Mouse (Mus musculus) lung, postnatal 0 days (tissue): Measurements from ENCODE around the gene 1700061G19Rik. TPM values are rescaled to one million over a fixed set of nuclear protein-coding genes. Genes with fewer than 3 reads are reported as not detected.
A peak's percentile ranks its signal among the peaks of the same experiment; 100 is the strongest.
"Not testable (repeated sequence)": the region's sequence is repeated elsewhere in the genome, so short reads cannot be mapped to it uniquely, and the experiment has no call there.

Source experiments
- ATAC-seq: fragments of 200-750 bp; cut with Nextera tagmentation; 2 replicates; pipeline ENCODE4 v1.8.0; 2017; ENCODE audit warnings: moderate library complexity
- DNase-seq: peaks from one replicate; pipeline ENCODE4 v3.0.0-alpha.2; 2016; ENCODE audit warnings: low spot score
- H3K27ac ChIP-seq: fragments of 300-500 bp; sonication (generic); 2 replicates; pipeline ENCODE4 v1.5.1; 2014; ENCODE audit warnings: antibody characterized with exemption, mild to moderate bottlenecking, low read length, mixed read lengths
- H3K27me3 ChIP-seq: fragments of 300-500 bp; sonication (generic); replicated peaks from 2 replicates; pipeline ENCODE4 v1.6.1; 2014; ENCODE audit warnings: low read length, mixed read lengths; ENCODE audit not compliant: insufficient read depth
- H3K36me3 ChIP-seq: fragments of 300-500 bp; sonication (generic); 2 replicates; pipeline ENCODE4 v1.6.1; 2014; ENCODE audit warnings: low read length, mixed read lengths; ENCODE audit not compliant: insufficient read depth
- H3K4me1 ChIP-seq: fragments of 300-500 bp; sonication (generic); 2 replicates; pipeline ENCODE4 v1.6.1; 2014; ENCODE audit warnings: antibody characterized with exemption, low read depth, low read length, mixed read lengths; ENCODE audit not compliant: insufficient read depth
- H3K4me2 ChIP-seq: fragments of 300-500 bp; sonication (generic); replicated peaks from 2 replicates; pipeline ENCODE4 v1.6.1; 2014; ENCODE audit warnings: low read depth, mild to moderate bottlenecking, low read length, moderate library complexity, mixed read lengths
- H3K4me3 ChIP-seq: fragments of 300-500 bp; sonication (generic); 2 replicates; pipeline ENCODE4 v1.5.1; 2014; ENCODE audit warnings: low read depth, low read length
- H3K9ac ChIP-seq: fragments of 300-500 bp; sonication (generic); replicated peaks from 2 replicates; pipeline ENCODE4 v1.6.1; 2014; ENCODE audit warnings: low read depth, mild to moderate bottlenecking
- H3K9me3 ChIP-seq: fragments of 300-500 bp; sonication (generic); 2 replicates; pipeline ENCODE4 v1.6.1; 2016; ENCODE audit warnings: low read length, mixed read lengths
- CTCF ChIP-seq: IDR thresholded peaks from 2 replicates; pipeline ENCODE4 v1.5.1; 2016; ENCODE audit warnings: antibody characterized with exemption, mild to moderate bottlenecking
- EP300 ChIP-seq: IDR thresholded peaks from 2 replicates; pipeline ENCODE4 v1.6.1; 2016; ENCODE audit warnings: antibody characterized with exemption, mild to moderate bottlenecking, control low read depth
- WGBS: fragments of 180-500 bp; shearing (Covaris S2); extraction: QIAGEN DNeasy Blood & Tissue Kit; methylation state at CpG from one replicate; pipeline ENCODE4 v1.1.7; 2014; 5-methylcytosine and 5-hydroxymethylcytosine counted together
- polyA plus RNA-seq: library from polyadenylated mRNA; unstranded; fragments of >200 nt; fragmentation: Nextera tagmentation; extraction: Ambion mirVana; gene quantifications from 2 replicates; pipeline ENCODE4 v1.2.1, GENCODE M21; 2015

1700061G19Rik gene
- polyA plus RNA-seq, 1 experiment from 2014 or later = 0.23 TPM

DNA sequence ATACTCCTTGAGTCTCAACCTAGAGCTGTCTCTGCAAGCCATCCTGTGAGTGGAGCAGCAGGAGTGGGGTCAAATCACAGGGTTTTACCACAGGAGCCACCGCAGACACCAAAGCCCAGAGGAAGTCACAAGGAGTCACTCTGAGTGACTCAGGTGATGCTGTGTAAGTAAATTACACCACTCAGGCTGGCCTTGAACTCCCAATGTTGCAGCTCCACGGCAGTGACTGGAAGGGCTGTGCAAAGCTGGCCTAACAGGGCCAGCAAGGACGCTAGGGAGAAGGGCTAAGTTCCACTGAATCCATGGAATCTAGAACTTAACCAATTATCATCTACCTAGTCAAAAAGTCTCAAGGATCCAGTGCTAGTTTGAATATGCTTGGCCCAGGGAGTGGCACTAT is 30.9 kb downstream of the 1700061G19Rik start:
- H3K4me1 ChIP-seq = peaks cover 19% of the 10 kb centered on the region
- no peaks in the 10 kb centered on the region for H3K27me3 ChIP-seq
- peak overlapping the region; percentile 77 for H3K27ac ChIP-seq
- no peak for ATAC-seq
- TF ChIP-seq EP300 (no peak), CTCF (no peak)
- no peaks in the 10 kb centered on the region for H3K9me3 ChIP-seq
- DNase-seq = no peak
- no peak overlapping the region for H3K4me2 ChIP-seq
- no peak overlapping the region for H3K4me3 ChIP-seq
- WGBS = 74% methylated on average over 3 of the region's 3 CpGs
- no peak overlapping the region for H3K9ac ChIP-seq
- 0 out of 2 replicates have a peak, but pooled peaks cover 6% of the 10 kb centered on the region for H3K36me3 ChIP-seq

- no peak overlapping the region for H3K4me2 ChIP-seq
- no peak overlapping the region for H3K4me3 ChIP-seq
- no peaks in the 10 kb centered on the region for H3K36me3 ChIP-seq
- H3K4me1 ChIP-seq = peaks cover 19% of the 10 kb centered on the region
- ATAC-seq = peak; percentile 93
- peak; percentile 90 for DNase-seq
- no peak overlapping the region for H3K9ac ChIP-seq
- H3K9me3 ChIP-seq = no peaks in the 10 kb centered on the region
- no peaks in the 10 kb centered on the region for H3K27me3 ChIP-seq
- TF ChIP-seq CTCF = peak; percentile 23; the same call in 1 of the 2 replicates
- TF ChIP-seq EP300 = peak; percentile 77
- peak overlapping the region; percentile 77 for H3K27ac ChIP-seq
- 48% methylated on average over 5 of the region's 5 CpGs for WGBS
These were observed 31.8 kb downstream of the 1700061G19Rik start for GRCm38 (mm10) chr17:56907096-56907495.

DNA sequence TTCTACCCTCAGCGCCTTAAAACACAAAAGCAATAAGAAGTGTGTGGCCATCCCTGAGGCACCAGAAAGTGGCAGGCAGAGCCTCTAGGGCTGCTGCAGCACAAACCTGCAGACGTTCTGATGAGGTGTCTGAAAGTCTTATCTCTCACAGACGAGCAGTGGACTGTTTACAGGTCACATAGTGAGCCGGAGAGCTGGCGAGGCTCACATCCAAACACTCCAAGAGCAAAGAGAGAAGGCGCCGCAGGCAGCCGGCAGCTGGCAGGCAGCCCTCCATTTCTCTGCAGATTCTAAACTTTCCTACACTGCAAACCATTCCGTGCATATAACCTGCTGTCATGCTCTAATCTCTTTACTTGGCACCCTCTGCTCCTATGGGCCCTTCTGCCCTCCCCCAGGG is 32.6 kb downstream of the 1700061G19Rik start:
- Histone ChIP-seq H3K4me2 (no peak overlapping the region), H3K9me3 (no peaks in the 10 kb centered on the region), H3K4me1 (peaks cover 19% of the 10 kb centered on the region), H3K27ac (peak overlapping the region; percentile 77), H3K36me3 (no peaks in the 10 kb centered on the region), H3K27me3 (no peaks in the 10 kb centered on the region), H3K9ac (no peak overlapping the region), H3K4me3 (no peak overlapping the region)
- peak; percentile 41 for DNase-seq
- WGBS = 17% methylated on average over 9 of the region's 9 CpGs
- TF ChIP-seq EP300 (no peak), CTCF (no peak)
- peak; percentile 25 for ATAC-seq

GRCm38 (mm10) chr17:56909764-56910163 is 34.5 kb downstream of the 1700061G19Rik start:
- not testable (repeated sequence) for H3K4me3 ChIP-seq, H3K9me3 ChIP-seq, H3K27me3 ChIP-seq, H3K36me3 ChIP-seq, H3K9ac ChIP-seq, H3K4me2 ChIP-seq
- 0 out of 2 replicates have a peak, but pooled peaks have one; percentile 12 for TF ChIP-seq EP300
- peak; percentile 40 for TF ChIP-seq CTCF
- peak overlapping the region; percentile 32; the same call in 1 of the 2 replicates for H3K27ac ChIP-seq
- 76% methylated on average over 2 of the region's 2 CpGs for WGBS
- DNase-seq = peak; percentile 53
- H3K4me1 ChIP-seq = peaks cover 19% of the 10 kb centered on the region
- peak; percentile 20 for ATAC-seq

DNA sequence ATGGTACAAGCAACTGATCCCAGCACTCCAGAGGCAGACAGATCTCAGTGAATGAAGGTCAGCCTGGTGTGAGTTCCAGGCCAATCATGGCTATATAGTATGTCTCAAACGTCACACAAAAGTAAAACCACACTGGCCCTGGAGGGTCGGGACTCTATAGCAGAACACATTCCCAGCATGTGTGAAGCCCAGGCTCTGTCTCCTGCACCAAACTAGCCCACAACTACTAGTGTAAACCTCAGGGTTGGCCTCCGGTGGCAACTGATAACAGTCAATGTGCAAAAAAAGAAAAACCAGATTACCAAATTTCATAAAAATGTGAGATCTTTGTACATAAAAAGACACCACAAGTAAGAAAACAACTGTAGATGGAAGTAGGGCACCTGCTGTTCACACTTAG is 37.7 kb downstream of the 1700061G19Rik start:
- 71% methylated on average over 3 of the region's 3 CpGs for WGBS
- H3K9me3 ChIP-seq = no peaks in the 10 kb centered on the region
- DNase-seq (no peak), ATAC-seq (no peak)
- H3K27ac ChIP-seq = no peak overlapping the region
- no peak overlapping the region for H3K9ac ChIP-seq
- H3K27me3 ChIP-seq = no peaks in the 10 kb centered on the region
- peaks cover 4% of the 10 kb centered on the region; the same call in 1 of the 2 replicates for H3K4me1 ChIP-seq
- no peak overlapping the region for H3K4me3 ChIP-seq
- H3K36me3 ChIP-seq = 0 out of 2 replicates have a peak, but pooled peaks cover 5% of the 10 kb centered on the region
- TF ChIP-seq CTCF (no peak), EP300 (no peak)
- H3K4me2 ChIP-seq = no peak overlapping the region

GRCm38 (mm10) chr17:56913444-56913843 is 38.2 kb downstream of the 1700061G19Rik start:
- H3K27ac ChIP-seq = no peak overlapping the region
- H3K4me1 ChIP-seq = peaks cover under 1% of the 10 kb centered on the region; the same call in 1 of the 2 replicates

GRCm38 (mm10) chr17:56917166-56917565 is 41.9 kb downstream of the 1700061G19Rik start:
- no peaks in the 10 kb centered on the region for H3K4me1 ChIP-seq
- no peak overlapping the region for H3K4me2 ChIP-seq
- H3K4me3 ChIP-seq = no peak overlapping the region
- TF ChIP-seq CTCF (no peak), EP300 (no peak)
- no peaks in the 10 kb centered on the region for H3K27me3 ChIP-seq
- H3K27ac ChIP-seq = no peak overlapping the region
- DNase-seq = no peak
- WGBS = 74% methylated on average over 2 of the region's 2 CpGs
- 0 out of 2 replicates have a peak, but pooled peaks cover 5% of the 10 kb centered on the region for H3K36me3 ChIP-seq
- ATAC-seq = no peak
- H3K9me3 ChIP-seq = no peaks in the 10 kb centered on the region
- H3K9ac ChIP-seq = no peak overlapping the region

More at GRCm38 (mm10) chr17:56913444-56913843, 38.2 kb downstream of the 1700061G19Rik start:
- no peak overlapping the region for H3K4me3 ChIP-seq
- H3K9me3 ChIP-seq = no peaks in the 10 kb centered on the region
- 0 out of 2 replicates have a peak, but pooled peaks cover 5% of the 10 kb centered on the region for H3K36me3 ChIP-seq
- H3K4me2 ChIP-seq = no peak overlapping the region
- DNase-seq = no peak
- H3K9ac ChIP-seq = no peak overlapping the region
- no peak for ATAC-seq
- no peaks in the 10 kb centered on the region for H3K27me3 ChIP-seq
- TF ChIP-seq CTCF (no peak), EP300 (no peak)
